ENCODE assay signal across 8 mouse cellular contexts in genomic region chr13:101213121-101213916, GRCm38 (mm10).
DNase-seq lines count a peak whose midpoint lies in the region; ATAC-seq lines count a peak whose summit lies in the region.

No protein-coding gene starts in this region.

- no peaks in the 10 kb centered on the region for H3K9me3 ChIP-seq in limb, embryonic 11.5 days (ENCODE audit: control insufficient read depth, low read length)

- H3K36me3 ChIP-seq in limb, embryonic 11.5 days (ENCODE audit: control insufficient read depth, insufficient read depth, low read length), result no peaks in the 10 kb centered on the region

- no peak overlapping the region for H3K4me2 ChIP-seq in limb, embryonic 11.5 days (ENCODE audit: low read depth, severe bottlenecking)

- H3K27me3 ChIP-seq in limb, embryonic 11.5 days (ENCODE audit: control insufficient read depth, insufficient read depth, low read length), result no peaks in the 10 kb centered on the region

- WGBS in limb, embryonic 11.5 days, result 52% methylated on average over 13 of the region's 13 CpGs

- intact Hi-C loops in gastrocnemius, postnatal 36 days (cut with DNase I), result loop anchor here (10.0 kb wide), 1 partner anchor 481 kb away; no protein-coding TSS in a partner anchor

- no peak for ATAC-seq in cerebellum, adult (ENCODE audit: insufficient number of reproducible peaks, low FRiP score, low TSS enrichment)
- ATAC-seq in limb, embryonic 11.5 days (ENCODE audit: insufficient number of reproducible peaks, low FRiP score, low TSS enrichment, low read depth), result no peak
- no peak for ATAC-seq in granulocyte monocyte progenitor cell, adult 5-6 weeks (replicated peaks; ENCODE audit: poor library complexity, severe bottlenecking)

- peak; percentile 46 for DNase-seq in cerebellum, adult 11 months
- peak; percentile 51 for DNase-seq in right cerebral cortex, adult 18-20 months
- DNase-seq in right cerebral cortex, postnatal 25 days, result no peak
- peak; percentile 53 for DNase-seq in limb, embryonic 11.5 days (ENCODE audit: low spot score)
- no peak for DNase-seq in spleen, adult 12 weeks (ENCODE audit: low spot score)
- no peak for DNase-seq in gastrocnemius, postnatal 36 days

- peaks cover 8% of the 10 kb centered on the region for H3K4me1 ChIP-seq in limb, embryonic 11.5 days (ENCODE audit: control insufficient read depth, insufficient read depth, low read length)

- H3K9ac ChIP-seq in limb, embryonic 11.5 days (ENCODE audit: low read length), result no peak overlapping the region

- no peak overlapping the region for H3K4me3 ChIP-seq in limb, embryonic 11.5 days (ENCODE audit: low read depth, low read length)

- no peak overlapping the region for H3K27ac ChIP-seq in limb, embryonic 11.5 days (replicated peaks; ENCODE audit: low read depth, low read length)

Comparison
In these comparisons a context has a peak if more than half of its experiments do, and no peak if none do; other contexts are left out.
1. DNase-seq: peak in cerebellum, adult 11 months (single experiment), right cerebral cortex, adult 18-20 months (single experiment) and limb, embryonic 11.5 days (single experiment); none in right cerebral cortex, postnatal 25 days (single experiment), spleen, adult 12 weeks (single experiment) and gastrocnemius, postnatal 36 days (0 of 2).